ENCODE assay signal across 9 mouse cellular contexts in genomic region chr7:79505876-79506530, GRCm38 (mm10). TPM values are rescaled to one million over a fixed set of nuclear protein-coding genes. Genes with fewer than 3 reads are reported as not detected.
DNase-seq lines count a peak whose midpoint lies in the region; ATAC-seq and TF ChIP-seq lines count a peak whose summit lies in the region.
"Had no signal": no experiment of that assay in that cellular context is flagged by ENCODE, and none has a peak within 500 bp of the region (broad histone marks: within the 10 kb centered on the region; RNA-seq: fewer than 3 reads in every experiment).

No protein-coding gene starts in this region.

- intact Hi-C loops in left cerebral cortex, postnatal 4 days (cut with DNase I) = loop anchor here (5.0 kb wide), 1 partner anchor 36 kb away; no protein-coding TSS in a partner anchor
- intact Hi-C loops in left cerebral cortex, postnatal 14 days (cut with DNase I) = no loop called here

- under 1% methylated on average over 28 of the region's 28 CpGs for WGBS in embryonic facial prominence, embryonic 10.5 days
- under 1% methylated on average over 28 of the region's 28 CpGs for WGBS in hindbrain, embryonic 15.5 days
- under 1% methylated on average over 28 of the region's 28 CpGs for WGBS in neural tube, embryonic 13.5 days
- 2% methylated on average over 28 of the region's 28 CpGs for WGBS in liver, postnatal 0 days (ENCODE audit: insufficient replicate concordance)

- no peaks in the 10 kb centered on the region for H3K9me3 ChIP-seq in embryonic facial prominence, embryonic 10.5 days
- H3K9me3 ChIP-seq in hindbrain, embryonic 15.5 days = no peaks in the 10 kb centered on the region
- no peaks in the 10 kb centered on the region for H3K9me3 ChIP-seq in neural tube, embryonic 13.5 days
- H3K9me3 ChIP-seq in liver, postnatal 0 days (ENCODE audit: low read length) = no peaks in the 10 kb centered on the region

- peaks cover 7% of the 10 kb centered on the region; the same call in 1 of the 2 replicates for H3K36me3 ChIP-seq in embryonic facial prominence, embryonic 10.5 days (replicated peaks)
- no peaks in the 10 kb centered on the region for H3K36me3 ChIP-seq in hindbrain, embryonic 15.5 days
- peaks cover 25% of the 10 kb centered on the region for H3K36me3 ChIP-seq in neural tube, embryonic 13.5 days
- H3K36me3 ChIP-seq in liver, postnatal 0 days (replicated peaks; ENCODE audit: insufficient read depth, low read length) = no peaks in the 10 kb centered on the region

- peak overlapping the region; percentile 57 for H3K4me3 ChIP-seq in embryonic facial prominence, embryonic 10.5 days
- H3K4me3 ChIP-seq in hindbrain, embryonic 15.5 days = peak overlapping the region; percentile 90
- H3K4me3 ChIP-seq in neural tube, embryonic 13.5 days = peak overlapping the region; percentile 89
- H3K4me3 ChIP-seq in liver, postnatal 0 days (ENCODE audit: low read depth, low read length) = no peak overlapping the region

- no peak for TF ChIP-seq EP300 in liver, postnatal 0 days (IDR thresholded peaks at IDR 0.05; ENCODE audit: low read depth)

- peaks cover 38% of the 10 kb centered on the region for H3K4me1 ChIP-seq in embryonic facial prominence, embryonic 10.5 days
- peaks cover 66% of the 10 kb centered on the region for H3K4me1 ChIP-seq in hindbrain, embryonic 15.5 days (replicated peaks)
- H3K4me1 ChIP-seq in neural tube, embryonic 13.5 days (replicated peaks) = peaks cover 72% of the 10 kb centered on the region
- peaks cover 7% of the 10 kb centered on the region; the same call in 1 of the 2 replicates for H3K4me1 ChIP-seq in liver, postnatal 0 days (ENCODE audit: insufficient read depth)

- peak; percentile 64 for DNase-seq in left cerebral cortex, postnatal 4 days
- DNase-seq in left cerebral cortex, postnatal 14 days (ENCODE audit: low spot score in 2 of 2) = no peak
- peak; percentile 65 for DNase-seq in embryonic facial prominence, embryonic 10.5 days (ENCODE audit: low spot score)
- no peak for DNase-seq in lung, adult 18-20 months
- no peak for DNase-seq in urinary bladder, postnatal 14 days (ENCODE audit: low spot score)
- no peak for DNase-seq in liver, postnatal 0 days
- DNase-seq: adrenal gland, postnatal 10 days had no signal

- H3K27me3 ChIP-seq in embryonic facial prominence, embryonic 10.5 days (replicated peaks; ENCODE audit: low read depth, poor library complexity, severe bottlenecking) = peaks cover 100% of the 10 kb centered on the region
- H3K27me3 ChIP-seq in hindbrain, embryonic 15.5 days = no peaks in the 10 kb centered on the region
- H3K27me3 ChIP-seq in neural tube, embryonic 13.5 days = peaks cover 72% of the 10 kb centered on the region
- peaks cover 100% of the 10 kb centered on the region for H3K27me3 ChIP-seq in liver, postnatal 0 days (ENCODE audit: insufficient read depth, low read length)

- ATAC-seq in hindbrain, embryonic 15.5 days (ENCODE audit: low FRiP score, low read depth) = peak; percentile 42
- peak; percentile 40 for ATAC-seq in neural tube, embryonic 13.5 days (ENCODE audit: low read depth)
- ATAC-seq in liver, postnatal 0 days = no peak

- TF ChIP-seq CTCF in liver, postnatal 0 days (IDR thresholded peaks at IDR 0.05; ENCODE audit: low read depth) = no peak

- H3K4me2 ChIP-seq in hindbrain, embryonic 15.5 days = peak overlapping the region; percentile 87
- H3K4me2 ChIP-seq in neural tube, embryonic 13.5 days = peak overlapping the region; percentile 89
- no peak overlapping the region for H3K4me2 ChIP-seq in liver, postnatal 0 days (ENCODE audit: low read depth, low read length)

- H3K9ac ChIP-seq in hindbrain, embryonic 15.5 days = peak overlapping the region; percentile 99
- H3K9ac ChIP-seq in neural tube, embryonic 13.5 days = peak overlapping the region; percentile 100
- H3K9ac ChIP-seq in liver, postnatal 0 days (replicated peaks) = no peak overlapping the region

- H3K27ac ChIP-seq in embryonic facial prominence, embryonic 10.5 days (replicated peaks) = peak overlapping the region; percentile 86
- peak overlapping the region; percentile 97 for H3K27ac ChIP-seq in hindbrain, embryonic 15.5 days (replicated peaks)
- H3K27ac ChIP-seq in neural tube, embryonic 13.5 days (replicated peaks) = peak overlapping the region; percentile 99
- no peak overlapping the region for H3K27ac ChIP-seq in liver, postnatal 0 days (ENCODE audit: low read depth)

RNA-seq across cellular contexts. Expression of gene Polg, which starts 39.8 kb away (rescaled TPM):
- total RNA-seq in left cerebral cortex, postnatal 4 days (2021) = 10 to 100 TPM; 75.8 to 80.6 TPM
- 10 to 100 TPM; 84.3 to 90.1 TPM for total RNA-seq in left cerebral cortex, postnatal 14 days (2021)
- polyA plus RNA-seq in embryonic facial prominence, embryonic 10.5 days (2016; fragmentation: Nextera tagmentation; extraction: Ambion mirVana) = 33.4 and 37.8 TPM in 2 replicates
- polyA plus RNA-seq in hindbrain, embryonic 15.5 days (2015; fragmentation: Nextera tagmentation; extraction: Ambion mirVana) = 26.5 and 27.0 TPM in 2 replicates
- 28.2 and 28.6 TPM in 2 replicates for polyA plus RNA-seq in neural tube, embryonic 13.5 days (2015; fragmentation: Nextera tagmentation; extraction: Ambion mirVana)
- 19.1 and 24.7 TPM in 2 replicates for polyA plus RNA-seq in liver, postnatal 0 days (2015; fragmentation: Nextera tagmentation; extraction: Ambion mirVana)

Comparison
In these comparisons a context has a peak if more than half of its experiments do, and no peak if none do; other contexts are left out.
1. DNase-seq: peak in left cerebral cortex, postnatal 4 days (single experiment) and embryonic facial prominence, embryonic 10.5 days (single experiment); none in left cerebral cortex, postnatal 14 days (0 of 2), lung, adult 18-20 months (0 of 2), urinary bladder, postnatal 14 days (single experiment) and liver, postnatal 0 days (single experiment).